Mouse (Mus musculus) embryonic fibroblast, embryonic 13.5 days (primary cell): Measurements from ENCODE around the gene Cpt1c.

Experiments used
- CTCF ChIP-seq: IDR thresholded peaks from 2 replicates; pipeline ENCODE4 v1.5.1; 2011; ENCODE audit warnings: mild to moderate bottlenecking, control low read depth, low read length, moderate library complexity, borderline replicate concordance; ENCODE audit not compliant: insufficient read depth
- POLR2A ChIP-seq: IDR thresholded peaks from 2 replicates; pipeline ENCODE4 v1.6.1; 2011; ENCODE audit warnings: low read depth, mild to moderate bottlenecking, control low read depth, low read length, moderate library complexity

GRCm38 (mm10) chr7:45013366-45014095, 38.9 kb upstream of the Cpt1c start:
- TF ChIP-seq CTCF, result no peak
- no peak for TF ChIP-seq POLR2A
